Mouse (Mus musculus) myocyte (in vitro differentiated cells): ENCODE results near the gene Ccdc126.

Experiments
- CEBPB ChIP-seq: IDR thresholded peaks from 2 replicates; pipeline ENCODE4 v1.6.1; 2011; ENCODE audit warnings: mild to moderate bottlenecking, moderate library complexity; ENCODE audit not compliant: poor library complexity, insufficient read depth, severe bottlenecking
- E2F4 ChIP-seq: IDR thresholded peaks from one replicate; pipeline ENCODE4 v1.6.1; 2011; ENCODE audit warnings: mild to moderate bottlenecking, control low read depth, moderate library complexity; ENCODE audit not compliant: insufficient read depth
- MAX ChIP-seq: IDR thresholded peaks from one replicate; pipeline ENCODE4 v1.6.1; 2011; ENCODE audit warnings: low read depth, mild to moderate bottlenecking, control low read depth
- MYOD1 ChIP-seq, 3 experiments: IDR thresholded peaks; one replicate each; pipeline ENCODE4 v1.6.1; 2011; ENCODE audit warnings: control low read depth in 2 of 3, low read depth in 2 of 3, mild to moderate bottlenecking in 2 of 3, moderate library complexity in 1 of 3; ENCODE audit not compliant: insufficient read length in 2 of 3, control insufficient read depth in 1 of 3
- MYOG ChIP-seq, 3 experiments: IDR thresholded peaks; one replicate each; pipeline ENCODE4 v1.6.1; 2011; ENCODE audit warnings: control low read depth in 2 of 3, low read depth in 2 of 3, mild to moderate bottlenecking in 2 of 3; ENCODE audit not compliant: insufficient read length in 2 of 3, control insufficient read depth in 1 of 3, insufficient read depth in 1 of 3
- POLR2A ChIP-seq: IDR thresholded peaks from one replicate; pipeline ENCODE4 v1.6.1; 2011; ENCODE audit warnings: low read depth, mild to moderate bottlenecking, control low read depth, moderate library complexity; ENCODE audit not compliant: insufficient read length
- POLR2AphosphoS2 ChIP-seq: IDR thresholded peaks from one replicate; pipeline ENCODE4 v1.6.1; 2011; ENCODE audit warnings: low read depth, control low read depth; ENCODE audit not compliant: insufficient read length
- REST ChIP-seq: IDR thresholded peaks from one replicate; pipeline ENCODE4 v1.6.1; 2011; ENCODE audit warnings: mild to moderate bottlenecking, control low read depth, moderate library complexity; ENCODE audit not compliant: insufficient read depth, insufficient read length
- SRF ChIP-seq: IDR thresholded peaks from one replicate; pipeline ENCODE4 v1.6.1; 2011; ENCODE audit warnings: low read depth; ENCODE audit not compliant: control insufficient read depth, insufficient read length
- TCF12 ChIP-seq: IDR thresholded peaks from one replicate; pipeline ENCODE4 v1.6.1; 2011; ENCODE audit warnings: mild to moderate bottlenecking, control low read depth; ENCODE audit not compliant: poor library complexity, insufficient read depth, severe bottlenecking
- USF1 ChIP-seq: IDR thresholded peaks from one replicate; pipeline ENCODE4 v1.6.1; 2011; ENCODE audit warnings: low read depth, mild to moderate bottlenecking, control low read depth, moderate library complexity

- no peak for TF ChIP-seq POLR2A
- no peak for TF ChIP-seq REST
- no peak for TF ChIP-seq MYOD1 (IDR thresholded peaks at IDR 0.05; ENCODE audit: control insufficient read depth in 1 of 3, insufficient read length in 2 of 3, low read depth in 2 of 3)
- TF ChIP-seq E2F4 = no peak
- TF ChIP-seq MYOG (IDR thresholded peaks at IDR 0.05; ENCODE audit: control insufficient read depth in 1 of 3, insufficient read depth in 1 of 3, insufficient read length in 2 of 3, low read depth in 2 of 3) = no peak
- no peak for TF ChIP-seq USF1
- TF ChIP-seq POLR2AphosphoS2 = no peak
- no peak for TF ChIP-seq MAX
- no peak for TF ChIP-seq TCF12
- no peak for TF ChIP-seq SRF
- TF ChIP-seq CEBPB = no peak
Observed at GRCm38 (mm10) chr6:49372705-49373104, 53.6 kb downstream of the Ccdc126 start.
